18 mouse cellular contexts compared by ENCODE assay signal in the genomic region with DNA sequence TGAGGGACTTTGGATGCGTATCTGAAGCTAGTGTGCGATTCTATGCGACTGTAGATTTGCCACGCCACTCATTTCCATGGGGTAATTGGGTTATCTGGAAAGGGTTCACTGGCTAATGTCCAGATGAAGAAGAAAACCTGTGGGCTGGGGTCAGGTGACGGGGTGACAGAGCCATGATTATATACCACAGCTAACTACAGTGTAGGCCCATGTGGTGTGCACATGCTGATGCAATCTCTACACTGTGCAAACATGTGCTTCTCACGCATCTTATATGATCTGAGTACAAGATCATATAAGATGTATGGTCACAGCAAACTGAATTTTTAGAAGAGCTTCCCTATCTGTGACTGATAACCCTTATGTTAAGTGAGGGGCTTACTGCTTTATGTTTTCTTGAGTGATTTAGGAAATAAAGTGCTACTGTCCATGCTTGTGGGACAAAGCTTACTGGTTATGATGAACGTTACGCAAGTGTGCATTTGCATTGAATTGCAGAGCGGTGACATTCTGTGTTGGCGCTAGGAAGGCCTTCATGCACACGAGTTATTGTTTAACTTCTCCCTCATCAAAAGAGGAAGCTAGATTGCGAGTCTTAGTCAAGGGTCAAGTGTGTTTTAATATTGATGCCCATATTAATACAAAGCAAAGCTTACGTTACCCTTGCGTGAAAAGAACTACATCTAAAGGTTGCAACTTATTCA. TPM values are rescaled to one million over a fixed set of nuclear protein-coding genes. Genes with fewer than 3 reads are reported as not detected.
DNase-seq lines count a peak whose midpoint lies in the region; ATAC-seq and TF ChIP-seq lines count a peak whose summit lies in the region.
"Had no signal": no experiment of that assay in that cellular context is flagged by ENCODE, and none has a peak within 500 bp of the region (broad histone marks: within the 10 kb centered on the region; RNA-seq: fewer than 3 reads in every experiment).

No protein-coding gene starts in this region.

- H3K27me3 ChIP-seq in liver, embryonic 13.5 days = no peaks in the 10 kb centered on the region
- no peaks in the 10 kb centered on the region for H3K27me3 ChIP-seq in liver, embryonic 12.5 days (replicated peaks)
- H3K27me3 ChIP-seq in CH12.LX (replicated peaks) = no peaks in the 10 kb centered on the region
- no peaks in the 10 kb centered on the region for H3K27me3 ChIP-seq in intestine, embryonic 14.5 days (replicated peaks; ENCODE audit: control insufficient read depth, insufficient read depth, low read length)
- no peaks in the 10 kb centered on the region for H3K27me3 ChIP-seq in hindbrain, embryonic 13.5 days
- H3K27me3 ChIP-seq: hindbrain, embryonic 15.5 days; kidney, embryonic 15.5 days; megakaryocyte, embryonic 14.5 days; neural tube, embryonic 15.5 days had no signal

- no peaks in the 10 kb centered on the region for H3K79me2 ChIP-seq in CH12.LX (replicated peaks; ENCODE audit: control insufficient read depth, extremely low read depth, insufficient read depth, poor library complexity, severe bottlenecking)

- 69% methylated on average over 14 of the region's 14 CpGs for WGBS in liver, embryonic 13.5 days (ENCODE audit: insufficient replicate concordance)
- 71% methylated on average over 14 of the region's 14 CpGs for WGBS in liver, embryonic 12.5 days (ENCODE audit: insufficient replicate concordance)
- WGBS in intestine, embryonic 14.5 days = 67% methylated on average over 14 of the region's 14 CpGs
- WGBS in hindbrain, embryonic 13.5 days = 83% methylated on average over 14 of the region's 14 CpGs

- dilution Hi-C loops in CH12.LX (cut with MboI; ENCODE audit: extremely low pct_ligation_motif_present, extremely low pct_unique_long_range_greater_than_20kb, low sequenced_read_pairs) = no loop called here

- DNase-seq in liver, embryonic 13.5 days = no peak
- DNase-seq in CH12.LX (ENCODE audit: extremely low read depth) = no peak
- DNase-seq in intestine, embryonic 14.5 days (ENCODE audit: low spot score) = no peak
- DNase-seq in yolk sac, embryonic 10.5 days (ENCODE audit: low spot score) = no peak
- no peak for DNase-seq in urinary bladder, postnatal 4 days (ENCODE audit: low spot score in 2 of 2)
- DNase-seq: adrenal gland, postnatal 10 days; cerebellum, adult 8-10 months; heart, postnatal 10 days; retina, postnatal 1 day had no signal

- no peak for TF ChIP-seq CTCF in CH12.LX (conservative IDR thresholded peaks at IDR 0.05 in 1 of 2, IDR thresholded peaks at IDR 0.05 in 1 of 2; ENCODE audit: low read depth in 2 of 2, low read length in 2 of 2)

- peak overlapping the region; percentile 64; the same call in 1 of the 2 replicates for H3K27ac ChIP-seq in liver, embryonic 13.5 days
- no peak overlapping the region for H3K27ac ChIP-seq in liver, embryonic 12.5 days
- H3K27ac ChIP-seq in CH12.LX (ENCODE audit: insufficient read depth, low read depth) = no peak overlapping the region
- no peak overlapping the region for H3K27ac ChIP-seq in intestine, embryonic 14.5 days (ENCODE audit: low read depth)
- no peak overlapping the region for H3K27ac ChIP-seq in hindbrain, embryonic 13.5 days
- H3K27ac ChIP-seq: hindbrain, embryonic 15.5 days; kidney, embryonic 15.5 days; neural tube, embryonic 15.5 days had no signal

- no peak for ATAC-seq in liver, embryonic 13.5 days (ENCODE audit: low read depth)
- no peak for ATAC-seq in liver, embryonic 12.5 days
- ATAC-seq in intestine, embryonic 14.5 days (replicated peaks; ENCODE audit: low FRiP score, low TSS enrichment, low read depth) = peak; percentile 67
- ATAC-seq in monocyte, adult 5-6 weeks (replicated peaks; ENCODE audit: insufficient number of reproducible peaks, low FRiP score, low TSS enrichment, poor library complexity, severe bottlenecking) = peak; percentile 87
- no peak for ATAC-seq in hindbrain, embryonic 13.5 days (ENCODE audit: low FRiP score)
- ATAC-seq: forebrain, embryonic 14.5 days had no signal

- in situ Hi-C loops in CH12.LX (cut with MboI; ENCODE audit: low pct_ligation_motif_present, low pct_unique_long_range_greater_than_20kb, low sequenced_read_pairs) = no loop called here

- no peak overlapping the region for H3K4me2 ChIP-seq in liver, embryonic 13.5 days
- no peak overlapping the region for H3K4me2 ChIP-seq in liver, embryonic 12.5 days
- no peak overlapping the region for H3K4me2 ChIP-seq in CH12.LX (ENCODE audit: insufficient read depth, low read depth, poor library complexity, severe bottlenecking)
- H3K4me2 ChIP-seq in intestine, embryonic 14.5 days (ENCODE audit: low read length) = no peak overlapping the region
- no peak overlapping the region for H3K4me2 ChIP-seq in hindbrain, embryonic 13.5 days
- H3K4me2 ChIP-seq: hindbrain, embryonic 15.5 days; kidney, embryonic 15.5 days; neural tube, embryonic 15.5 days had no signal

- no peaks in the 10 kb centered on the region for H3K9me3 ChIP-seq in liver, embryonic 13.5 days (replicated peaks)
- H3K9me3 ChIP-seq in liver, embryonic 12.5 days (replicated peaks) = no peaks in the 10 kb centered on the region
- H3K9me3 ChIP-seq in CH12.LX (replicated peaks; ENCODE audit: low read length) = no peaks in the 10 kb centered on the region
- H3K9me3 ChIP-seq in intestine, embryonic 14.5 days (ENCODE audit: control insufficient read depth, low read length) = no peaks in the 10 kb centered on the region
- no peaks in the 10 kb centered on the region for H3K9me3 ChIP-seq in hindbrain, embryonic 13.5 days
- H3K9me3 ChIP-seq: G1E; hindbrain, embryonic 15.5 days; kidney, embryonic 15.5 days; megakaryocyte, embryonic 14.5 days; neural tube, embryonic 15.5 days had no signal

- H3K9ac ChIP-seq in liver, embryonic 13.5 days = no peak overlapping the region
- H3K9ac ChIP-seq in liver, embryonic 12.5 days = no peak overlapping the region
- no peak overlapping the region for H3K9ac ChIP-seq in CH12.LX (ENCODE audit: insufficient read depth, low read depth)
- no peak overlapping the region for H3K9ac ChIP-seq in intestine, embryonic 14.5 days (ENCODE audit: low read length)
- H3K9ac ChIP-seq in hindbrain, embryonic 13.5 days = no peak overlapping the region
- H3K9ac ChIP-seq: hindbrain, embryonic 15.5 days; kidney, embryonic 15.5 days; neural tube, embryonic 15.5 days had no signal

- no peak for TF ChIP-seq EP300 in CH12.LX (IDR thresholded peaks at IDR 0.05; ENCODE audit: low read length)

- TF ChIP-seq POLR2A in CH12.LX (IDR thresholded peaks at IDR 0.05; ENCODE audit: low read depth, low read length) = no peak

- peaks cover 80% of the 10 kb centered on the region for H3K4me1 ChIP-seq in liver, embryonic 13.5 days (replicated peaks)
- peaks cover 76% of the 10 kb centered on the region for H3K4me1 ChIP-seq in liver, embryonic 12.5 days
- H3K4me1 ChIP-seq in CH12.LX (ENCODE audit: control insufficient read depth in 1 of 2, insufficient read depth in 2 of 2) = peaks cover 6 to 68% of the 10 kb centered on the region in 2 experiments
- H3K4me1 ChIP-seq in intestine, embryonic 14.5 days (replicated peaks; ENCODE audit: control insufficient read depth, insufficient read depth, low read length) = peaks cover 22% of the 10 kb centered on the region
- H3K4me1 ChIP-seq in hindbrain, embryonic 13.5 days (replicated peaks) = peaks cover 13% of the 10 kb centered on the region
- H3K4me1 ChIP-seq: hindbrain, embryonic 15.5 days had no signal

- TF ChIP-seq RAD21 in CH12.LX (IDR thresholded peaks at IDR 0.05; ENCODE audit: low read depth, low read length) = no peak

- no peak overlapping the region for H3K4me3 ChIP-seq in liver, embryonic 13.5 days (replicated peaks)
- no peak overlapping the region for H3K4me3 ChIP-seq in liver, embryonic 12.5 days
- no peak overlapping the region for H3K4me3 ChIP-seq in CH12.LX (replicated peaks in 1 of 3; ENCODE audit: low read depth in 2 of 3, low read length in 2 of 3, poor library complexity in 1 of 3)
- H3K4me3 ChIP-seq in intestine, embryonic 14.5 days (ENCODE audit: low read depth, low read length) = no peak overlapping the region
- no peak overlapping the region for H3K4me3 ChIP-seq in hindbrain, embryonic 13.5 days
- H3K4me3 ChIP-seq: hindbrain, embryonic 15.5 days; kidney, embryonic 15.5 days; megakaryocyte, embryonic 14.5 days; neural tube, embryonic 15.5 days had no signal

- 0 out of 2 replicates have a peak, but pooled peaks cover 7% of the 10 kb centered on the region for H3K36me3 ChIP-seq in liver, embryonic 13.5 days
- peaks cover 8% of the 10 kb centered on the region for H3K36me3 ChIP-seq in liver, embryonic 12.5 days
- H3K36me3 ChIP-seq in CH12.LX (replicated peaks in 1 of 2; ENCODE audit: control insufficient read depth in 1 of 2, insufficient read depth in 1 of 2, low read length in 1 of 2) = peaks cover 0 to 21% of the 10 kb centered on the region in 2 experiments
- H3K36me3 ChIP-seq in intestine, embryonic 14.5 days (ENCODE audit: control insufficient read depth, insufficient read depth, low read length) = no peaks in the 10 kb centered on the region; the same call in 1 of the 2 replicates
- no peaks in the 10 kb centered on the region for H3K36me3 ChIP-seq in hindbrain, embryonic 13.5 days
- H3K36me3 ChIP-seq: hindbrain, embryonic 15.5 days; neural tube, embryonic 15.5 days had no signal

TF ChIP-seq in CH12.LX, 34 proteins besides CTCF, POLR2A, EP300 and RAD21:
- TF ChIP-seq MAFK (IDR thresholded peaks at IDR 0.05; ENCODE audit: insufficient replicate concordance, low read length) (no peak), MAX (IDR thresholded peaks at IDR 0.05; ENCODE audit: low read length) (0 out of 2 replicates have a peak, but pooled peaks have one; percentile 22), MYC (IDR thresholded peaks at IDR 0.05; ENCODE audit: low read depth, low read length) (0 out of 2 replicates have a peak, but pooled peaks have one; percentile 56)

RNA-seq across cellular contexts. Expression of a gene that starts 12.7 kb away (rescaled TPM):
- 3.4 and 5.5 TPM in 2 replicates for polyA plus RNA-seq in liver, embryonic 13.5 days (2015; fragmentation: Nextera tagmentation; extraction: Ambion mirVana)
- polyA plus RNA-seq in liver, embryonic 12.5 days (2016; fragmentation: Nextera tagmentation; extraction: Ambion mirVana) = 7.7 and 7.9 TPM in 2 replicates
- total RNA-seq in CH12.LX (2012; rRNA removed) (4.2 and 4.6 TPM in 2 replicates), CH12.LX (2014; rRNA removed) (4.1 and 4.3 TPM in 2 replicates)
- polyA plus RNA-seq in CH12.LX (2012; ENCODE audit: insufficient read length, low read depth) = 12.1 and 14.2 TPM in 2 replicates
- polyA plus RNA-seq in intestine, embryonic 14.5 days (2014; fragmentation: Nextera tagmentation; extraction: Ambion mirVana) = 14.1 and 14.4 TPM in 2 replicates
- 17.1 to 24.3 TPM (median 21.7 TPM) in 3 replicates for total RNA-seq in monocyte, adult 5-6 weeks (2017)
- polyA plus RNA-seq in hindbrain, embryonic 13.5 days (2015; fragmentation: Nextera tagmentation; extraction: Ambion mirVana) = 6.2 and 7.2 TPM in 2 replicates

Comparison
In these comparisons a context has a peak if more than half of its experiments do, and no peak if none do; other contexts are left out.
1. ATAC-seq: peak in intestine, embryonic 14.5 days (single experiment) and monocyte, adult 5-6 weeks (single experiment); none in liver, embryonic 13.5 days (single experiment), liver, embryonic 12.5 days (single experiment) and hindbrain, embryonic 13.5 days (single experiment).